Mouse (Mus musculus) cerebellum, postnatal 4 days (tissue): ENCODE data around the gene Nebl.

Experiments used
- DNase-seq, 2 experiments: peaks; one replicate each; pipeline ENCODE4 v3.0.0; 2022; ENCODE audit warnings: low spot score in 2 of 2, mixed read lengths in 1 of 2

The Nebl gene

DNA sequence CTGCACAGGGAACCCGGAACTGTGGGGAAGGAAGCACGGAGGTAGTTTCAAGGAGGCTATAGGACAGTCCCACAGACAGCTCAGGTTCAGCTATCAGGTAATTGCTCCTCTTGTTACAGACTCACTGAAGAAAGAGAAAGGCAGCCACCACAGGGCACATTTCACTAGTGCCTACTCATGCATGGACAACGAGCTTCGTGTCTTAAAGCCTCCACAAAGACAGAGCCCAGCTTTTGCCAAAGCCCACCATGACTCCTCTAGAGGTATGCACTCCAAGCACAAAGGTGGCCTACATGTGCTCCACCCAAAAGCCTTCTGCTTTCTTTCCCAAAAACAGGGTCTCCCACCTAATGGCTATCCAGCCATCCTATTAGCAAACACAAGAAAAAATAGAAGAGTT is 90.4 kb downstream of the Nebl start:
- no peak for DNase-seq

- DNase-seq: peak in 1 of 2 experiments; percentile 10
Measured at GRCm38 (mm10) chr2:17638631-17639030, 92.6 kb downstream of the Nebl start.

DNA sequence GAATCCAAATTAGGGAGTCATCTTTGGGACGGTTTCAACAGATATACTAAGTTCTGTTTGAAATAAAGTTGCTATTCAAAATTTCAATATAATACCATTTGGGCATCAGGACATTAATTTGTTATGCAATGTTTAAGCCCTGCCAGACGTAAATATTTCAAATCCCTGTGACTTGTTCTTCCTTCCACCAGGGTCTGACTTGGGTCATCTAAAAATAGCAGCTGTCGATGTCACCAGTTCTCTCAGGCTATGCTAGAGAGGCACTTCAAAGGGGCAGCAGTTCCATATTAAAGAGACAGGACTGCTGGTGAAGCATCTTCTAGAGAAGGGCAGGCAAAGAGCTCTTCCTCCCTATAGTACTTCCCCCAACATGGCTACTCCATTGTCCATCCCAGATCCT is 107.3 kb downstream of the Nebl start:
- no peak for DNase-seq

DNA sequence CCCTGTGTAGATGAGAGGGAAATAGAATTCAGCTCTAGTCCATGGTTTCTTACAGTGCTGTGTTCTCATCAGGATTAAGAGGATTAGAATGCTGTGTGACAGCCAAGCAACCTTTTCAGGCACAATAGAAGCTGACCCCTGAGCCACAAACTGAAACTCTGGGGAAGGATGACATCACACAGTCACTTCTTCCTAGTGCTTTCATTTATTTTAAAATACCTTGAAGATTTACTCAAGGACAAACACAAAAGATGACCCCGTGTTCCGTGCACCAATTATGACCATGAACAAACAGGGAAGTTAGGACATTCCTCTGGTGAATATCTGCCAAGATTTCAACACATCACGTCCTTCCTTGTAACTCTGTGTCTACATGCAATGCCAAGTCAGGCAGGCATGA is 121.0 kb downstream of the Nebl start:
- DNase-seq: no peak

DNA sequence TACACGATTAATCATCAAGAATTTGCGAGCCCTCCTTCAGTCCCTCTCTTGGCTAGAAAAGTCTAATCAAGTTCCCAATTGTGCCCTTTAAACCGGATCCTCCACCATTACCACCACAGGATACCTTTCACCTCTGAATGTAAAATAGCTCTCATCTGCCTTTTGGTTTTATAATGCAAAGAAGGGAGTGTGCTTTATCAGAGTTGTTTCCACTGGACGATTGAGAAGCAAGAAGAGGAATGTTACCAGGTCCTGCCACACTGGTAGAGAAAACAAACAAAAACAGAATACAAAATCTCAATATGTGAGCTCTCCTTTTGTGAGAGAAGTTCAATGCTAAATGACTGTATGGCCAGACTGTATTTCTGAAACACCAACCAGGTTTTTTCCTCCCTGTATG is 127.7 kb downstream of the Nebl start:
- DNase-seq: no peak

- DNase-seq: no peak
Measured at GRCm38 (mm10) chr2:17600652-17601051, 130.6 kb downstream of the Nebl start.

DNA sequence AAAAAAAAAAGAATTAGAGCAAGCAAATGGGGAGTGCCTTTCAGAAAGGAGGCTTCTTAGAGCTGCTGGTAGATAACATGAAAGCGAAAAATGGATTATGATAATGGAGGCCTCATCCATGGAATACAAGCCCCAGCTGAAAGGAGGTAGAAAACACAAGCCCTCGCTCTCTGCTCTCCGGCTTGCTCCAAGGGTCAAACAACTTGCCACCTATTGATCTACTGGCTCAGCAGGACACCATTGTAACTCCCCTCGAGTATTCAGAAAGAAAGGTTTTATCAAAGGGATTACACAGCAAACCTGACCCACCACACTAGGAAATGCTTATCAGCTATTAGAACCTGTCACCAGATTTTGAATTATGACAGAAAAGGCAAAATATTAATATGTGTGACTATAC is 131.4 kb downstream of the Nebl start:
- DNase-seq: no peak

- DNase-seq: no peak
Measured at GRCm38 (mm10) chr2:17597932-17598331, 133.3 kb downstream of the Nebl start.

- no peak for DNase-seq
Measured at GRCm38 (mm10) chr2:17589669-17590068, 141.6 kb downstream of the Nebl start.

- DNase-seq: no peak
Measured at GRCm38 (mm10) chr2:17585329-17585992, 145.8 kb downstream of the Nebl start.

- DNase-seq: no peak
Measured at GRCm38 (mm10) chr2:17575648-17576047, 155.6 kb downstream of the Nebl start.

DNA sequence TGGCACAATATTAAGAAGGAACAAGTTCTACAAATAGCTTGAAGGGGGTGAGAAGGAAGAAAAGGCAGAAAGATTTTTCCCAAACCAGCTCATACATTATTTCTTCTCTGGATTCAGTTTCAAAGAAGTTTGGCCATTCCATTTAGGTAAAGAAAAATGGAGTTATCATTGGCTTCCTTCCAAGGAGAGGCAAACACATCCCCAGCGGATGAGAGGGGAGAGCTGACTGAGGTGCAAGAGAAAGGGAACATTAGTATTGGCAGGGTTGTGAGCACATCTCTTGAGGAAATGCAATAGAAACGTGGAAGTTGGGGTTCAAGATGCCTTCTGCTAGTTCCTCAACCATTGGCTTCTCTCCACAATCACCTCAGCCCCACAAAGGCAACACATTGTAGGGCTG is 159.5 kb downstream of the Nebl start:
- DNase-seq: no peak

GRCm38 (mm10) chr2:17558889-17559742 is 172.1 kb downstream of the Nebl start:
- DNase-seq: no peak

GRCm38 (mm10) chr2:17549895-17550558 is 181.2 kb downstream of the Nebl start:
- no peak for DNase-seq

DNA sequence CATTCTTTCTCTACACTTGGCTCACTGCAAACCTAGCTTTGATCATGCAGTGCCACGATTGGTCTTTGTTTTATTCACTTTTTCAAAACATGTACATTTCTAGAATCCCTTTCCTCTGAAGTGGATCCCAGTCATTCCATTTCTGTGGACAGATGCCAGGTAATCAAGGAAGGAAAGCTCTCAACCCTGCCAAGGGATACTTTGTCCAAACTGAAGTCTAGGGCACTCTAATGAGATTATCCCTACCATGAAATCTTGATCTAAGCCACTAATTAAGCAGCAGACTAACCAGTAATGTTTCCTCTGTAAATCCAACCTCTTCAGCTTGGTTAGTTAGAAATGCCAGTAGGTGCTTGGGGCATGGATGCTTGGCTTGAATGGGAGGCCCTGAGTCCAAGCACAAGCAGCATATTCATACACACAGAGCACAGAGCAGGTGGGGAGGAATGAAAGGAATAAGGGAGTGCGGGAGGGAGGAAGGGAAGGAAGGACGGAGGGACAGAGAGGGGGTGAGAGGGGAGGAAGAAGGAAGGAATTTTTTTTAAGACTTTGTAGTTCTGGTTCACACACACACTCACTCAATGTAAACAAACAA is 184.8 kb downstream of the Nebl start:
- no peak for DNase-seq

DNA sequence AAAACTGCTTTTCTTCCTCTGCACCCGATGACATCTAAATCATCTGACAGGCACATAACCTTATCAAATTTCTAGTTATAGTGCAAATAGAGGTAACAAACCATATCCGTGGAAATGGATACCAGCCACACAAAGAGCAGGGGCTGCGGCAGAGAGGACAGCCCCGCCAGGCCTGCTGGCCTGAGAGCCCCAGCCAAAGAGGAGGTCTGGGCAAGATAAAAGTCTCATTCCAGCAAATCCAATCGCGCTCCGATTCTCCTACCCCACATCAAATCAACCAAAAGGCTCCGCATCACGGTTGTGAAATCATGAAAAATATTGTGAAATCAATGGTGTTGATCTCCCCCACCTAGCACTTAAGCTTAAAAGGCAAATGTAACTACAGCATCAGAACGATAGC is 191.5 kb downstream of the Nebl start:
- no peak for DNase-seq

DNA sequence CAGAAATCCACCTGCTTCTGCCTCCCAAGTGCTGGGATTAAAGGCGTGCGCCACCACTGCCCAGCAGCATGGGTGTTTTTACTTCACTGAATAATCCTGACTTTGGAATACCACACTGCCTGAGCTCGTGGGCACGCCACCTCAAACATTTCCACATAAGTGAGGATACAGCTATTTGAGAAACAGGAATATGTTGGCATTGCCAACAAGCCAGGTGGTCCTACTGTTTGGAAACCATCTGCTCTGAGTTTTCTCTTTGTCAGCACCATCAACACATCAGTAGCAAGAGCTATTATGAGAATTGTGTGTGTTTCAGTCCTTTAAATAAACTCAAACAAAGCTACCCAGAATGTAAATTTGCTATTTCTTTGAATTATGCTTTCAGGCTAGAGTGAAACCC is 192.8 kb downstream of the Nebl start:
- DNase-seq: no peak

- no peak for DNase-seq
Measured at GRCm38 (mm10) chr2:17531355-17532105, 199.7 kb downstream of the Nebl start.

DNA sequence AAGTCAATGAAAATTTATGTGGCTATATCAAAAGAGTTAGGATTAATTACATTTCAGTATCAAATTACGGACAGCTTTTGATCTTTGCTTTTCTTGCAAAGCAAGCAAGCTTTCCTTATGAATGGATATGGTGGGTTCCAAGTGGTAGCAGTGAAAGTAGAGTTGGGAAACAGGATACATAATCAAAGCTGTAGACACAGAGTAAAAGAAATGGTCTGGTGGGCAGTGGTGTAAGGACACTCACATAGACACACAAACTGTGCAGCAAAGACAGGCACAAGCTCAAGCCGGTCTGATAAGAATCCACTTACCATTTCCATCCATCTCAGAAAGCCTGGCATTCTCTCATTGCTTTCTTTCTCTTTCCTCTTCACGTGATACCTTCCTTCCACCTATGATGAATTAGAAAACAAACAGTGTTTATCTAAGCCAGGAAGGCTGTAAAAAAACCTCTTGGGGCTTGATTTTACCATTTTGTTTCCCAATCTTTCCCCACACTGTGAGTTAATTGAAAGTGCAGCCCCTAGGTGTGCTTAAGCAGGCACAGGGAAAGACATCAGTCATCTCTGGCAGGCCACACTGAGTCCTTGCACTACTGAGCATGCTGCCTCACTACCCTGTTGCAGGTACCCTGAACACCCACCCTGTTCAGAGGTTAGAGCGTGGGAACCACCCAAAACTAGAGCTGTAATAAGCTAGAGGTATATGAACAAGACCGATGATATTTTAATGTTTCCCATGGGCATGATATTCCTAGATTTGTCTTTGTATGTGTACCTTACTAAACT is 205.3 kb downstream of the Nebl start:
- DNase-seq: no peak

DNA sequence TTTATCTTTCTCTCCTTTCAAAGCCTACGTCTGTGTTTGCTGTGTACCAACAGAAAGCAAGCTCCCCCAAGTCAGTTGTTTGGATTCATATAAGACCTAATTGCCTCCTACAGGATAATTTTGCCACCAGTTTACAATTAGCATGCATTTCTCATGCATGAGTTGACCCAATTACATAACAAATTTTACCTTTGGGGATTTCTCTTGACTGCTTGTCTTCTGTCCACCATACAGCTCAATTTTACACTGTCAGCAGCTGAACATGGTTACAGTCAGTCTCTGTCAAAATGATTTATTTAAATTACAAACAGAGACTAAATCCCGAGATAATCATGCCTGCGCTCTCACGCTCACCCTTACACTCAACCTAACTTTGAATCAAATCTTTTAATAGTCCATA is 206.1 kb downstream of the Nebl start:
- DNase-seq: no peak
